Mouse (Mus musculus) liver, embryonic 14.5 days (tissue): ENCODE measurements at regions not wholly inside any gene's neighbourhood (a gene's known extent, or its start where the extent isn't known, plus 50 kb on each side); places are given as distances from the start of the nearest gene placed in this dataset.

Experiments
- CTCF ChIP-seq: IDR thresholded peaks from 2 replicates; pipeline ENCODE4 v1.5.1; 2016; ENCODE audit warnings: antibody characterized with exemption, low read depth, control low read depth
- EP300 ChIP-seq: IDR thresholded peaks from 2 replicates; pipeline ENCODE4 v1.6.1; 2016; ENCODE audit warnings: antibody characterized with exemption, low read depth

DNA sequence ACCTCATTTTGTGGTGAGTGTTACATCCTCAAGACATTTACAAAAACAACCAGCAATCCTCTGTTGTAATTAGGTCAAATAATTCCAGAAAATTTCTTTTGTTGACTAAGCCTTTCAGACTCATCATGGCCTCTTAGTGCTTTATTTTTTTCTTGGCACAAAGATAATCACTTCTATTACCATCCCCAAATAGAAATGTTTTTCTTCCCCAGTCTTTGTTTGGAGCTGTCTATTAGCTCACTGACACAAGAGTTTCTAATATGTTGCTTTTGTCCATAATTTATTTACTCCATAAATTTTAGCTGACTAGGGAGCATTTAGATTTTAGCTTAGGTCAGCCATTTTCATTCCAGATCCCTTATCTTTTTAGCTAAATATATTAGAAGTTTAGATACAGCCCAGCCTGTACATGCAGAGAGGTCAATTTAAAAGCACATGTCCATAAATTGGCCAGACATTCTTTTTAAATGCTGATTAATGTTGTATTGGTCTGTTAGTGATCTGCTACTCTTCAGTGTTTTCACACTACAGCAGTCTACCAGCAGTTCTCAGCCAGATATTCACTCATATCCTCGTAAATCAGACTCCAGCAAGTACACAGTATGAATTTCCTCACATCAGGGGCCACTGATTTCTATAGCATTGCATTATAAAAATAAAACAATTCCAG is 513.0 kb upstream of the Dmac1 start:
- TF ChIP-seq EP300 (no peak), CTCF (no peak)
